Mouse (Mus musculus) left cerebral cortex, postnatal 4 days (tissue): ENCODE measurements around the gene Haspin. TPM values are rescaled to one million over a fixed set of nuclear protein-coding genes. Genes with fewer than 3 reads are reported as not detected.

ENCODE experiments used
- DNase-seq: peaks from one replicate; pipeline ENCODE4 v3.0.0-alpha.2; 2022
- intact Hi-C: fragments of 180-260 bp; cut with DNase I; formaldehyde crosslinking; loops from one replicate; pipeline ENCODE4 v1.15.1; 2025
- total RNA-seq, 2 experiments: library from RNA; stranded (reverse); gene quantifications; 2 replicates each; pipeline ENCODE4 v1.2.3; 2021

Haspin gene
- 1 to 10 TPM; 1.6 TPM for total RNA-seq

GRCm38 (mm10) chr11:73137591-73138501, at the start of gene Haspin:
Gene Haspin, minus strand, starts transcription at chr11:73138294.
- peak; percentile 93 for DNase-seq
- intact Hi-C loops, result loop anchor here (2.0 kb wide), 1 partner anchor 1235 kb away; no protein-coding TSS in a partner anchor

- intact Hi-C loops, result no loop called here
- no peak for DNase-seq
Observed at GRCm38 (mm10) chr11:73187231-73187630, 49.1 kb upstream of the Haspin start.

GRCm38 (mm10) chr11:73185872-73186615, 48.0 kb upstream of the Haspin start:
- DNase-seq, result no peak
- intact Hi-C loops, result no loop called here

DNA sequence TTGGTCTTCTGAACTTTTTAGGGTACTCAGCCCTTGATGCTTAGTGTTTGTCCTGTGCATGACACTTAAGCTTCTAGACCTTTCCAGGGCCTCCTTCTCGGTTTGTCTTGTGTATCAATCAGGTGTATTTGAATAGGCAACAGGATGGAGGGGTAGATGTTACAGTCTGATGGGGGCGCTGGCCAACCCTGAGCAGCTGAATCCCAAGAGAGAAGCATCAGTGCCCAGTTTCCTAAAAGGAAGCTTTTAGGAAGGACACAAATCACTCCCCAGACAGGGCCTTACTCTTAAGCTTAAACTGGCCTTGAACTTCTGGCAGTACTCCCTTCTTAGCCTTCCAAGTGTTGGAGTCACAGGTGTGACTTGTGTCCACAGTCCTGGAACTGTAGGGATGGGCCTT, 39.8 kb upstream of the Haspin start:
- DNase-seq, result no peak
- intact Hi-C loops, result no loop called here

DNA sequence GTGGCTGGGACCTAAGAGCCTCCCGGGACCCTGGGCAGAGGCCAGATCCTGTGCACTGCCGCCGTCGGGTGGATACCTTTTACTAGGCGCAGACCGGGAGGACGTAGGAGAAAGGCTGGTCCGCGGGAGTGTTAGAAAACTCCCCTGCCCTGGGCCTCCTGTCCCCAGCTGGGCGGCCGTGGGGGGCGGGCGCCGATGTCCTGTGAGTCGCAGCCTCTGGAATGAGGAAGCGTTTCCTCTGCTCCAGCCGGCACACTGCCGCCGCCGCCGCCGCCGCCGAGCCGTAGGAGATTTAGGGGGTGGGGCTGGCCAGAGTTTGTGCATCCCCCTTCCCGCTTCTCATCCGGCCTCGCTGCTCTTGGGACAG, 39.4 kb upstream of the Haspin start:
- intact Hi-C loops, result no loop called here
- DNase-seq, result peak; percentile 64

- peak; percentile 97 for DNase-seq
- intact Hi-C loops, result no loop called here
Observed at GRCm38 (mm10) chr11:73176608-73177508, 38.8 kb upstream of the Haspin start, which contains the start of the genes Emc6 and Tax1bp3. Gene Emc6, minus strand, starts transcription at chr11:73177037. Gene Tax1bp3, plus strand, starts transcription at chr11:73177083.

- no peak for DNase-seq
- intact Hi-C loops, result no loop called here
Observed at GRCm38 (mm10) chr11:73176186-73176585, 38.1 kb upstream of the Haspin start.

DNA sequence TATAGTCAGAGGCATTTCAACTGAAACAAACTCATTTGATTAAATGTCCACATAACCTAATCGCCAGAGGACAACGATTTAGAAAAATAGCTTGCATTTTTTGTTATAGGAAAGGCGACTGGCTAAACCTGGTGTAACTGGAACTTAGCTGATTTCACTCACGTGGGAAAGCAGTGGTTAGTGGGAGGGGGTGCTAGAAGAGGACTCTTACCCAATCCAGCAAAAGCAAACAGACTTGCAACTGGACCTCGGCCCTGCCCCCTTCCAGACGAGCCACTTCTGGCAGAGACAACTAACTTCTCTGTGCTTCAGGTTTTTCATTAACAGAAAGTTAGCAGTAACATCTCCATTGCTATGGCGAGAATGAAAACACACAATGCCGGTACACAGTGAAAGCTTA, 37.5 kb upstream of the Haspin start:
- intact Hi-C loops, result no loop called here
- no peak for DNase-seq

DNA sequence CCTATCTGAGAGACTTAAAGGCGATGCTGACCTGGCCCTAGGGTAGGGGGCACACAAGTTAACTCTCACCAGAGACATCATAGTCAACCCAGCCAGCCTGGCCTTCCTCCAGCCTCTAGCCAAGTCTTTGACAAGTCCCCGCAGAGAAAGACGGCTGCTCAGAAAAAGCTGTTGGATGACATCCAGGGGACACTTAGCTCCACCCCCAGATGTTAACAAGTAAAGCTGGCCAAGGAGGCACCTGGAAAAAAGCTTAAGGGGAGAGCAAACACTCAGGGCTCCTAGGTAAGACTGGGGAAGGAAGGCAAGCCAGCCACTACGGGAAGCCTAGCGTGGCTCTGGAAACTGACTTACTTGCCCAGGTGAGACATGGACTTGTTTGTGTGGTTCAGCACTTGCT, 34.1 kb upstream of the Haspin start:
- intact Hi-C loops, result no loop called here

GRCm38 (mm10) chr11:73169231-73169630, 31.1 kb upstream of the Haspin start:
- intact Hi-C loops, result no loop called here
- DNase-seq, result peak; percentile 65

More for the DNA sequence above, 34.1 kb upstream of the Haspin start:
- DNase-seq, result peak; percentile 25

GRCm38 (mm10) chr11:73168576-73168975, 30.5 kb upstream of the Haspin start:
- DNase-seq, result no peak
- intact Hi-C loops, result no loop called here

- DNase-seq, result no peak
- intact Hi-C loops, result no loop called here
Observed at GRCm38 (mm10) chr11:73168071-73168470, 30.0 kb upstream of the Haspin start.

GRCm38 (mm10) chr11:73162284-73162683, 24.2 kb upstream of the Haspin start:
- no peak for DNase-seq
- intact Hi-C loops, result no loop called here

- intact Hi-C loops, result no loop called here
- no peak for DNase-seq
Observed at GRCm38 (mm10) chr11:73161616-73162015, 23.5 kb upstream of the Haspin start.

GRCm38 (mm10) chr11:73160811-73161200, 22.7 kb upstream of the Haspin start:
- intact Hi-C loops, result no loop called here
- no peak for DNase-seq

GRCm38 (mm10) chr11:73159957-73160810, 22.1 kb upstream of the Haspin start, which contains the start of gene P2rx5:
Gene P2rx5, plus strand, starts transcription at chr11:73160421.
- DNase-seq, result no peak
- intact Hi-C loops, result no loop called here

GRCm38 (mm10) chr11:73155071-73155470, 17.0 kb upstream of the Haspin start:
- no peak for DNase-seq
- intact Hi-C loops, result no loop called here

DNA sequence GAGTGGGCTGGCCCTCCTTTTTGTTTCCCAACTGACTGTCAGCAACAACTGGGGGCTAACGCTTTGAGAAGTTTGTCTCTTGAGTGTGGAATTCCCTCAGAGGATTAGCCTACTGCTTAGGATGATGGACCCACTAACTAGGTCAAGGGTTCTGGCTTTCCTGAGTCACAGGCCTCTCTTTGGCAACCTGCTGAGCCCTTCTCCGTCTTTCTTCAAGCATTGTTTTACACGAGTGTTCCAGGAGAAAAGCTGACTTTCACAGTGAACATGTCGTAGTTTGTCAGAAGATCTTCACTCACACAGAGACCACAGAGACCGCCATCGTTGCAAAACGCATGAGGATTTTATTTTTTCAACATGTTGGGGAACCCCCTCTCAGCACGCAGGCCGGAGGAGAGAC, 10.1 kb upstream of the Haspin start:
- intact Hi-C loops, result no loop called here
- no peak for DNase-seq

- intact Hi-C loops, result no loop called here
- no peak for DNase-seq
Observed at GRCm38 (mm10) chr11:73146975-73147365, 8.9 kb upstream of the Haspin start.
